Mouse (Mus musculus) T-helper 17 cell (primary cell): ENCODE measurements around the gene Polg.

ENCODE experiments used
- in situ Hi-C, 2 experiments: fragments of 300-600 bp; cut with MboI, MseI; formaldehyde crosslinking; loops; 1 replicate in 1 of 2; 2 replicates in 1 of 2; pipeline ENCODE4 v1.15.1; 2025; ENCODE audit warnings: high pct_unique_total_duplicates in 2 of 2

Gene Polg

GRCm38 (mm10) chr7:79502152-79503102 is 36.3 kb upstream of the Polg start:
- in situ Hi-C loops, result no loop called here

GRCm38 (mm10) chr7:79501581-79502031 is 35.4 kb upstream of the Polg start:
- in situ Hi-C loops, result no loop called here

GRCm38 (mm10) chr7:79500681-79501306 is 34.6 kb upstream of the Polg start:
- in situ Hi-C loops, result no loop called here

GRCm38 (mm10) chr7:79499596-79500570 is 33.7 kb upstream of the Polg start:
- in situ Hi-C loops, result loop anchor here in 1 of 2 experiments (5.0 kb wide), 2 partner anchors 32 to 92 kb away; no protein-coding TSS in a partner anchor

GRCm38 (mm10) chr7:79498965-79499595 is 32.9 kb upstream of the Polg start:
- in situ Hi-C loops, result loop anchor here in 1 of 2 experiments (5.0 kb wide), 2 partner anchors 33 to 93 kb away; no protein-coding TSS in a partner anchor

- in situ Hi-C loops, result loop anchor here in 1 of 2 experiments (5.0 kb wide), 2 partner anchors 34 to 94 kb away; no protein-coding TSS in a partner anchor
Observed at GRCm38 (mm10) chr7:79498356-79498755, 32.2 kb upstream of the Polg start.

- in situ Hi-C loops, result loop anchor here in 1 of 2 experiments (5.0 kb wide), 2 partner anchors 35 to 95 kb away; no protein-coding TSS in a partner anchor
Observed at GRCm38 (mm10) chr7:79497701-79498115, 31.5 kb upstream of the Polg start.

GRCm38 (mm10) chr7:79496816-79497328 is 30.7 kb upstream of the Polg start:
- in situ Hi-C loops, result loop anchor here in 1 of 2 experiments (5.0 kb wide), 2 partner anchors 35 to 95 kb away; no protein-coding TSS in a partner anchor

GRCm38 (mm10) chr7:79495988-79496815 is 30.0 kb upstream of the Polg start:
- in situ Hi-C loops, result loop anchor here in 1 of 2 experiments (5.0 kb wide), 2 partner anchors 36 to 96 kb away; no protein-coding TSS in a partner anchor

- in situ Hi-C loops, result loop anchor here in 1 of 2 experiments (5.0 kb wide), 2 partner anchors 53 to 98 kb away; no protein-coding TSS in a partner anchor
Observed at GRCm38 (mm10) chr7:79493915-79494314, 27.8 kb upstream of the Polg start.

- in situ Hi-C loops, result no loop called here
Observed at GRCm38 (mm10) chr7:79486528-79486927, 20.4 kb upstream of the Polg start.

GRCm38 (mm10) chr7:79474831-79475399 is 8.8 kb upstream of the Polg start:
- in situ Hi-C loops, result loop anchor here (5.0 to 10.0 kb wide), 3 partner anchors 98 to 230 kb away; no protein-coding TSS in a partner anchor

GRCm38 (mm10) chr7:79473496-79474194 is 7.5 kb upstream of the Polg start:
- in situ Hi-C loops, result loop anchor here (5.0 to 10.0 kb wide), 3 partner anchors 96 to 229 kb away; no protein-coding TSS in a partner anchor

- in situ Hi-C loops, result loop anchor here (5.0 to 10.0 kb wide), 3 partner anchors 95 to 228 kb away; no protein-coding TSS in a partner anchor
Observed at GRCm38 (mm10) chr7:79472792-79473191, 6.6 kb upstream of the Polg start.

- in situ Hi-C loops, result loop anchor here (5.0 to 10.0 kb wide), 3 partner anchors 94 to 227 kb away; no protein-coding TSS in a partner anchor
Observed at GRCm38 (mm10) chr7:79471436-79471835, 5.3 kb upstream of the Polg start.

- in situ Hi-C loops, result loop anchor here (5.0 to 10.0 kb wide), 3 partner anchors 93 to 226 kb away; no protein-coding TSS in a partner anchor
Observed at GRCm38 (mm10) chr7:79470718-79471117, 4.6 kb upstream of the Polg start.

GRCm38 (mm10) chr7:79469766-79470165 is 3.6 kb upstream of the Polg start:
- in situ Hi-C loops, result loop anchor here (5.0 to 10.0 kb wide), 3 partner anchors 92 to 225 kb away; no protein-coding TSS in a partner anchor
